Mouse (Mus musculus) cerebellum, adult 2 months (tissue): ENCODE data around the gene Rbbp4.

Experiments
- CTCF ChIP-seq: fragments of 200-500 bp; IDR thresholded peaks from 2 replicates; pipeline ENCODE4 v1.5.1; 2011; ENCODE audit warnings: low read depth, mild to moderate bottlenecking, control low read depth, low read length, moderate library complexity, borderline replicate concordance; ENCODE audit not compliant: insufficient read depth
- POLR2A ChIP-seq: fragments of 200-500 bp; IDR thresholded peaks from 2 replicates; pipeline ENCODE4 v1.6.1; 2011; ENCODE audit warnings: low read length, control low read depth, borderline replicate concordance; ENCODE audit not compliant: insufficient read depth

- TF ChIP-seq POLR2A (no peak), CTCF (no peak)
These were observed 6.7 kb upstream of the Rbbp4 start for GRCm38 (mm10) chr4:129341888-129342287.
